Mouse (Mus musculus): ENCODE results near the gene Zbtb11. TPM values are rescaled to one million over a fixed set of nuclear protein-coding genes. Genes with fewer than 3 reads are reported as not detected.
A peak's percentile ranks its signal among the peaks of the same experiment; 100 is the strongest.
"Not testable (repeated sequence)": the region's sequence is repeated elsewhere in the genome, so short reads cannot be mapped to it uniquely, and the experiment has no call there.

The Zbtb11 gene
- polyA plus RNA-seq, 1 experiment from 2014 or later = 15.3 TPM

- WGBS = 34% methylated on average over 8 of the region's 8 CpGs
- Histone ChIP-seq H3K27me3 (ENCODE audit: control insufficient read depth, insufficient read depth, low read length) (no peaks in the 10 kb centered on the region), H3K9me3 (ENCODE audit: control insufficient read depth, low read length) (no peaks in the 10 kb centered on the region), H3K36me3 (ENCODE audit: control insufficient read depth, insufficient read depth, low read length) (0 out of 2 replicates have a peak, but pooled peaks cover 2% of the 10 kb centered on the region), H3K27ac (ENCODE audit: low read depth, low read length) (peak overlapping the region; percentile 76), H3K9ac (ENCODE audit: low read length) (peak overlapping the region; percentile 68), H3K4me2 (ENCODE audit: low read depth) (peak overlapping the region; percentile 46), H3K4me1 (ENCODE audit: control insufficient read depth, insufficient read depth, low read length) (peaks cover 4% of the 10 kb centered on the region), H3K4me3 (ENCODE audit: low read depth, low read length) (peak overlapping the region; percentile 91)
- DNase-seq (ENCODE audit: low spot score) = no peak
- ATAC-seq (ENCODE audit: insufficient read depth, low FRiP score, low TSS enrichment) = peak; percentile 24
Measured at GRCm38 (mm10) chr16:56038090-56038489, 64.4 kb downstream of the Zbtb11 start.

- not testable (repeated sequence) for H3K9me3 ChIP-seq (ENCODE audit: control insufficient read depth, low read length); DNase-seq (ENCODE audit: low spot score); H3K4me1 ChIP-seq (ENCODE audit: control insufficient read depth, insufficient read depth, low read length); H3K4me2 ChIP-seq (ENCODE audit: low read depth); H3K36me3 ChIP-seq (ENCODE audit: control insufficient read depth, insufficient read depth, low read length); H3K27ac ChIP-seq (ENCODE audit: low read depth, low read length); H3K4me3 ChIP-seq (ENCODE audit: low read depth, low read length); ATAC-seq (ENCODE audit: insufficient read depth, low FRiP score, low TSS enrichment); H3K27me3 ChIP-seq (ENCODE audit: control insufficient read depth, insufficient read depth, low read length); H3K9ac ChIP-seq (ENCODE audit: low read length)
- WGBS = no CpG with 5 or more reads among the region's 4 CpGs
Measured at GRCm38 (mm10) chr16:56048038-56048437, 74.4 kb downstream of the Zbtb11 start, which contains the start of gene Senp7. Senp7 (plus strand) TSS chr16:56048338.

- no peak for DNase-seq (ENCODE audit: low spot score)
- no peaks in the 10 kb centered on the region for H3K27me3 ChIP-seq (ENCODE audit: control insufficient read depth, insufficient read depth, low read length)
- no peak overlapping the region for H3K9ac ChIP-seq (ENCODE audit: low read length)
- H3K9me3 ChIP-seq (ENCODE audit: control insufficient read depth, low read length) = no peaks in the 10 kb centered on the region
- H3K4me2 ChIP-seq (ENCODE audit: low read depth) = no peak overlapping the region
- H3K4me1 ChIP-seq (ENCODE audit: control insufficient read depth, insufficient read depth, low read length) = no peaks in the 10 kb centered on the region
- 78% methylated on average over 3 of the region's 3 CpGs for WGBS
- no peak for ATAC-seq (ENCODE audit: insufficient read depth, low FRiP score, low TSS enrichment)
- H3K36me3 ChIP-seq (ENCODE audit: control insufficient read depth, insufficient read depth, low read length) = no peaks in the 10 kb centered on the region
- H3K27ac ChIP-seq (ENCODE audit: low read depth, low read length) = no peak overlapping the region
- no peak overlapping the region for H3K4me3 ChIP-seq (ENCODE audit: low read depth, low read length)
Measured at GRCm38 (mm10) chr16:56055911-56056310, 82.2 kb downstream of the Zbtb11 start.

- Histone ChIP-seq H3K27ac (ENCODE audit: low read depth, low read length) (no peak overlapping the region), H3K27me3 (ENCODE audit: control insufficient read depth, insufficient read depth, low read length) (no peaks in the 10 kb centered on the region), H3K4me1 (ENCODE audit: control insufficient read depth, insufficient read depth, low read length) (no peaks in the 10 kb centered on the region), H3K36me3 (ENCODE audit: control insufficient read depth, insufficient read depth, low read length) (no peaks in the 10 kb centered on the region), H3K4me2 (ENCODE audit: low read depth) (no peak overlapping the region), H3K9me3 (ENCODE audit: control insufficient read depth, low read length) (no peaks in the 10 kb centered on the region), H3K9ac (ENCODE audit: low read length) (no peak overlapping the region), H3K4me3 (ENCODE audit: low read depth, low read length) (no peak overlapping the region)
- ATAC-seq (ENCODE audit: insufficient read depth, low FRiP score, low TSS enrichment) (no peak; the same call in 1 of the 2 replicates), DNase-seq (ENCODE audit: low spot score) (no peak)
- WGBS = 49% methylated on average over 7 of the region's 7 CpGs
Measured at GRCm38 (mm10) chr16:56056944-56057590, 83.4 kb downstream of the Zbtb11 start.

GRCm38 (mm10) chr16:56058151-56058550 lies 84.5 kb downstream of the Zbtb11 start:
- Histone ChIP-seq H3K9ac (ENCODE audit: low read length) (no peak overlapping the region), H3K36me3 (ENCODE audit: control insufficient read depth, insufficient read depth, low read length) (no peaks in the 10 kb centered on the region), H3K4me2 (ENCODE audit: low read depth) (no peak overlapping the region), H3K4me3 (ENCODE audit: low read depth, low read length) (no peak overlapping the region), H3K27me3 (ENCODE audit: control insufficient read depth, insufficient read depth, low read length) (no peaks in the 10 kb centered on the region), H3K4me1 (ENCODE audit: control insufficient read depth, insufficient read depth, low read length) (no peaks in the 10 kb centered on the region), H3K9me3 (ENCODE audit: control insufficient read depth, low read length) (no peaks in the 10 kb centered on the region), H3K27ac (ENCODE audit: low read depth, low read length) (no peak overlapping the region)
- ATAC-seq (ENCODE audit: insufficient read depth, low FRiP score, low TSS enrichment) (no peak), DNase-seq (ENCODE audit: low spot score) (no peak)
- 79% methylated on average over 10 of the region's 10 CpGs for WGBS

Other genes starting within 250 kb of the Zbtb11 start
- gene Nfkbiz, start 135.0 kb upstream of the Zbtb11 start, polyA plus RNA-seq (2014; fragmentation: Nextera tagmentation; extraction: Ambion mirVana) = 2.0 and 2.2 TPM in 2 replicates
- 0.77 and 0.89 TPM in 2 replicates for gene Nxpe3, start 78.6 kb upstream of the Zbtb11 start, polyA plus RNA-seq (2014; fragmentation: Nextera tagmentation; extraction: Ambion mirVana)
- 16.5 and 19.6 TPM in 2 replicates for gene Cep97, start 39.0 kb upstream of the Zbtb11 start, polyA plus RNA-seq (2014; fragmentation: Nextera tagmentation; extraction: Ambion mirVana)
- gene Rpl24, start 7.6 kb upstream of the Zbtb11 start, polyA plus RNA-seq (2014; fragmentation: Nextera tagmentation; extraction: Ambion mirVana) = 690 and 753 TPM in 2 replicates
- gene Pcnp, start 55.9 kb downstream of the Zbtb11 start, polyA plus RNA-seq (2014; fragmentation: Nextera tagmentation; extraction: Ambion mirVana) = 311 and 312 TPM in 2 replicates
- gene Trmt10c, start 63.9 kb downstream of the Zbtb11 start, polyA plus RNA-seq (2014; fragmentation: Nextera tagmentation; extraction: Ambion mirVana) = 30.3 and 30.6 TPM in 2 replicates
- gene Senp7, start 74.5 kb downstream of the Zbtb11 start, polyA plus RNA-seq (2014; fragmentation: Nextera tagmentation; extraction: Ambion mirVana) = 41.7 and 42.5 TPM in 2 replicates
- gene Impg2, start 230.4 kb downstream of the Zbtb11 start, polyA plus RNA-seq (2014; fragmentation: Nextera tagmentation; extraction: Ambion mirVana) = 0.07 and 0.23 TPM in 2 replicates